Mouse (Mus musculus) Patski (cell line): ENCODE measurements around the gene Ubxn6. TPM values are rescaled to one million over a fixed set of nuclear protein-coding genes. Genes with fewer than 3 reads are reported as not detected.

Experiments
- ATAC-seq: fragments of 100-300 bp; one replicate; pipeline ENCODE4 v1.8.0; 2021
- CTCF ChIA-PET: fragments of 350-600 bp; sonication (Branson Sonifier 250); formaldehyde crosslinking; loops from one replicate; lab custom pipeline; 2022; ENCODE audit warnings: inconsistent platforms; lab: Charles Lee
- POLR2A ChIA-PET: fragments of 350-600 bp; sonication (Branson Sonifier 250); formaldehyde crosslinking; loops from one replicate; lab custom pipeline; 2022; ENCODE audit warnings: antibody characterized with exemption, inconsistent platforms; lab: Charles Lee
- DNase-seq: peaks from one replicate; pipeline ENCODE4 v3.0.0-alpha.2; 2011; ENCODE audit warnings: low read depth, low spot score
- H3K27me3 ChIP-seq: fragments of 371-371 bp; one replicate; pipeline ENCODE4 v1.5.1; 2021
- CTCF ChIP-seq: fragments of 100-300 bp; IDR thresholded peaks from one replicate; pipeline ENCODE4 v1.5.1; 2021
- in situ Hi-C: fragments of 300-500 bp; cut with MboI; formaldehyde crosslinking; loops from 3 replicates; pipeline ENCODE4 v1.11.1; 2018; ENCODE audit warnings: low pct_unique_long_range_greater_than_20kb, mixed read lengths
- polyA plus RNA-seq: library from polyadenylated mRNA; unstranded; gene quantifications from one replicate; pipeline ENCODE4 v1.2.3, GENCODE M21; 2021

Gene Ubxn6
- polyA plus RNA-seq, 1 experiment from 2014 or later = 66.0 TPM

- in situ Hi-C loops = no loop called here
- CTCF ChIA-PET = interaction anchor here (1.4 to 2.1 kb wide), 3 partner anchors 12 to 52 kb away, joined by 3 to 5 read pairs (median 3); no protein-coding TSS in a partner anchor
- POLR2A ChIA-PET = no interaction called here
- no peak for TF ChIP-seq CTCF
- H3K27me3 ChIP-seq = no peaks in the 10 kb centered on the region
- DNase-seq = no peak
- ATAC-seq = no peak
Measured at GRCm38 (mm10) chr17:56062081-56062480, 12.7 kb downstream of the Ubxn6 start.

GRCm38 (mm10) chr17:56057381-56058120, 17.3 kb downstream of the Ubxn6 start:
- H3K27me3 ChIP-seq = no peaks in the 10 kb centered on the region
- CTCF ChIA-PET = interaction anchor here (1.2 to 2.8 kb wide), 6 partner anchors 10 to 81 kb away, joined by 3 to 10 read pairs (median 4); partner anchors contain the start of gene Sh3gl1
- TF ChIP-seq CTCF = no peak
- ATAC-seq (no peak), DNase-seq (no peak)
- in situ Hi-C loops = no loop called here
- POLR2A ChIA-PET = no interaction called here

- DNase-seq (no peak), ATAC-seq (no peak)
- no peaks in the 10 kb centered on the region for H3K27me3 ChIP-seq
- no peak for TF ChIP-seq CTCF
- in situ Hi-C loops = no loop called here
- POLR2A ChIA-PET = interaction anchor here (0.5 to 0.6 kb wide), 2 partner anchors 10 to 14 kb away, joined by 4 read pairs; no protein-coding TSS in a partner anchor
- CTCF ChIA-PET = interaction anchor here (1.2 to 2.8 kb wide), 5 partner anchors 9 to 79 kb away, joined by 3 to 10 read pairs (median 4); no protein-coding TSS in a partner anchor
Measured at GRCm38 (mm10) chr17:56055945-56056678, 18.7 kb downstream of the Ubxn6 start.

DNA sequence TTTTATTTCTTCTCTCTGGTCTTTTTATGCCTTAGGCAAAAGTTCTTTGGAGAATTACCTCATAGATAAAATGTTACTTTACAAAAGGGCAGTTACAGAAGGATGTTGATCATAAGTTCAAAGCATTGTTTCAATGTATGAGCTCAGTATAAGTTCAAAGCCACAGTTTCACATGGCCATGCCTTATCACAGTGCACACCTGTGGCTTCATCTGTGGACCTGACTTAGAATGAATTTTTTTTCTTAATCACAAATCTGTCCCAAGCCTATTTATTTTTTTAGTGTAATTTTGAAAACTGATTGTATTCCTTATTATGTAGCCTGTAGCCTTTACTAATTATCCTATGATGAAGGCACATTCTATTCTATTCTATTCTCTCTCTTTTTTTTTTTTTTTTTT, 19.9 kb downstream of the Ubxn6 start:
- no peak for TF ChIP-seq CTCF
- no peaks in the 10 kb centered on the region for H3K27me3 ChIP-seq
- ChIA-PET CTCF (interaction anchor here (0.6 to 2.1 kb wide), 3 partner anchors 10 to 37 kb away, joined by 3 to 5 read pairs (median 3); no protein-coding TSS in a partner anchor), POLR2A (no interaction called here)
- ATAC-seq (no peak), DNase-seq (no peak)
- in situ Hi-C loops = no loop called here

GRCm38 (mm10) chr17:56051369-56051768, 23.5 kb downstream of the Ubxn6 start:
- no peaks in the 10 kb centered on the region for H3K27me3 ChIP-seq
- ChIA-PET POLR2A (no interaction called here), CTCF (no interaction called here)
- no peak for TF ChIP-seq CTCF
- in situ Hi-C loops = no loop called here
- DNase-seq (no peak), ATAC-seq (no peak)

- H3K27me3 ChIP-seq = no peaks in the 10 kb centered on the region
- ATAC-seq (no peak), DNase-seq (no peak)
- no peak for TF ChIP-seq CTCF
- CTCF ChIA-PET = interaction anchor here (2.2 kb wide), 1 partner anchor 31 kb away, joined by 5 read pairs; no protein-coding TSS in a partner anchor
- in situ Hi-C loops = no loop called here
- POLR2A ChIA-PET = interaction anchor here (1.6 kb wide), 1 partner anchor 31 kb away, joined by 6 read pairs; no protein-coding TSS in a partner anchor
Measured at GRCm38 (mm10) chr17:56040857-56041163, 34.0 kb downstream of the Ubxn6 start.

- TF ChIP-seq CTCF = no peak
- POLR2A ChIA-PET = interaction anchor here (1.1 to 1.6 kb wide), 2 partner anchors 30 to 31 kb away, joined by 4 to 6 read pairs; no protein-coding TSS in a partner anchor
- no peaks in the 10 kb centered on the region for H3K27me3 ChIP-seq
- ATAC-seq = peak; percentile 81
- CTCF ChIA-PET = interaction anchor here (0.9 to 2.2 kb wide), 3 partner anchors 9 to 31 kb away, joined by 3 to 5 read pairs (median 4); no protein-coding TSS in a partner anchor
- in situ Hi-C loops = no loop called here
- DNase-seq = peak; percentile 79
Measured at GRCm38 (mm10) chr17:56040030-56040856, 34.6 kb downstream of the Ubxn6 start, which contains the start of gene Chaf1a. Chaf1a (plus strand) TSS chr17:56040439.

DNA sequence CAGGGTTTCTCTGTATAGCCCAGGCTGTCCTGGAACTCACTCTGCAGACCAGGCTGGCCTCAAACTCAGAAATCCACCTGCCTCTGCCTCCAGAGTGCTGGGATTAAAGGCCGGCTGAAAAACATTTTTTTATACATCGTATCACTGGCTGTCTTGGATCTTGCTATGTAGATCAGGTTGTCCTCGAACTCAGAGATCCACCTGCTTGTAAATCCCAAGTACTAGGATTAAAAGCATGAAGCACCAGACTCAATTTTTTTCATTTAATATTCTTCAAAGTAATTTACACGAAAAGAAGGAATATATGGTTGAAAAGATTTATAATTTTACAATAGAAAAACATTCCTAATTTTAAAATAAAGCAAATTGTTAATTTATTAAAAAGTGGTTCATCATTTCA, 35.5 kb downstream of the Ubxn6 start:
- POLR2A ChIA-PET = interaction anchor here (1.1 kb wide), 1 partner anchor 30 kb away, joined by 4 read pairs; no protein-coding TSS in a partner anchor
- DNase-seq = no peak
- no peak for TF ChIP-seq CTCF
- CTCF ChIA-PET = interaction anchor here (1.2 to 2.2 kb wide), 2 partner anchors 21 to 30 kb away, joined by 4 to 5 read pairs; no protein-coding TSS in a partner anchor
- no peaks in the 10 kb centered on the region for H3K27me3 ChIP-seq
- ATAC-seq = no peak
- in situ Hi-C loops = no loop called here

- POLR2A ChIA-PET = no interaction called here
- in situ Hi-C loops = no loop called here
- no peak for ATAC-seq
- no peak for DNase-seq
- no peak for TF ChIP-seq CTCF
- H3K27me3 ChIP-seq = no peaks in the 10 kb centered on the region
- CTCF ChIA-PET = interaction anchor here (1.2 to 2.2 kb wide), 2 partner anchors 21 to 29 kb away, joined by 4 to 5 read pairs; no protein-coding TSS in a partner anchor
Measured at GRCm38 (mm10) chr17:56038583-56039261, 36.1 kb downstream of the Ubxn6 start.
